Mouse (Mus musculus): ENCODE measurements at regions not wholly inside any gene's neighbourhood (a gene's known extent, or its start where the extent isn't known, plus 50 kb on each side); places are given as distances from the start of the nearest gene placed in this dataset.
"Not testable (repeated sequence)": the region's sequence is repeated elsewhere in the genome, so short reads cannot be mapped to it uniquely, and the experiment has no call there.

DNA sequence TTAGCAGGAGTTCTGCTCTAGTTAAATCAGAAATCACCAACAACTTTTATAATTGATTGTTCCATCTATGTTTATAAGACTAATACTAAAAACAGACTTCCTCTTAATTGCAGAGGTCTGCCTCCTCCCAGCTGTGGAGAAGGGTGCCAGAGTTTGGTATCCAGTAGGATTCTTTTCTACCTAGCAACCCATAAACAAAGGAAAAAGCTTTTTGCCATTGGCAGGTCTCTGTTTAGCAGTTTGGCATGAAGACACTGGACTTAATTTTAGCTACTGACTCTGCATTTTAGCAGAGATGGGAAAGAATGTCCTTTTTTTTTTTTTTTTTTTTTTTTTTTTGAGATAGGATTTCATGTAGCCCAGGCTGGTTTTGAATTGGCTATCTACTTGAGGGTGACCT, 1628.4 kb downstream of the A830018L16Rik start:
- no peak for DNase-seq (ENCODE audit: low read depth, low spot score)

DNA sequence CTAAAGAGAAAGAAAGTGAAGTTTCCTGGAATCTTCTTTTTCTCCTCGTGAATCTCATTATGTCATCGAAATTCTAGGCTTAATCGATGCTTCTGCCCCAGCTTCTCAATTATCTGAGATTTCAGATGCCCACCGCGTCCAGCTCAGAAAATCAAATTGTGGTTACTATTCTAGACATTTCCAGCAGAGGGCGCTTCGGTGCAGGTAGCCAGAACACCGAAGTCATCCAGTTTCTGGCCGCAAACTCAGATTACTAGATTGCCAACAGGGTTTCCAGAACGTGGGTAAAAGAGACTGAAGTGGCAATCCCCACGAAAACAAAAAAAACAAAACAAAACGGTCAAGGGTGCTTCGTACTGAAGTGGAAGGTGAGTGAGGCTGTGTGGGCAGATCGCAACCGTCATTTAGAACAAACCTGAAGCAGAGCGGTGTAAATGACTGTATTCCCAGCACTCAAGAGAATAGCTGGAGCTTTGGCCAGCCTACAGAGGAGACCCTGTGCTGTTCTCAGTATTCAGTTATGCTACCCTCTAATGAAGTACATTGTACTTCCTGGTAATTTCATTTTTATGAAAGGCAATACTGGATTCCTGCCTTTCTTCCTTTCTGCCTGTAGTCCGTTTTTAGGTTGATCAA, 1636.4 kb downstream of the A830018L16Rik start:
- peak; percentile 55 for DNase-seq (ENCODE audit: low read depth, low spot score)

DNA sequence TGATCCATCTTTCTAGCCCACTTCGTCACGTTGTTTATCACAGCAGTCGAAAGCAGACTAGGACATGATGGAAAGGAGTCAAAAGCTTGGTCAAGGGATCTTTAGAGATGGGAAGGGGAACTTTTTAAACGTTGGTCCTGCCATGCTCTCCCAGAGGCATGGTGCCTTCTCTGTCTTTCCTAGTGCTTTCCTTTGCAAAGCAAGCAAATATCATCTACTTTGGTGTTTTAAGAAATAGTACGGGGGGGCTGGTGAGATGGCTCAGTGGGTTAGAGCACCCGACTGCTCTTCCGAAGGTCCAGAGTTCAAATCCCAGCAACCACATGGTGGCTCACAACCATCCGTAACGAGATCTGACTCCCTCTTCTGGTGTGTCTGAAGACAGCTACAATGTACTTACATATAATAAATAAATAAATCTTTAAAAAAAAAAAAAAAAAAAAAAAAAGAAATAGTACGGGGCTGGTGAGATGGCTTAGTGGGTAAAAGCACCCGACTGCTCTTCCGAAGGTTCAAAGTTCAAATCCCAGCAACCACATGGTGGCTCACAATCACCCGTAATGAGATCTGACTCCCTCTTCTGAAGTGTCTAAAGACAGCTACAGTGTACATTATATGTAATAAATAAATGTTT, 1637.6 kb downstream of the A830018L16Rik start:
- not testable (repeated sequence) for DNase-seq (ENCODE audit: low read depth, low spot score)

DNA sequence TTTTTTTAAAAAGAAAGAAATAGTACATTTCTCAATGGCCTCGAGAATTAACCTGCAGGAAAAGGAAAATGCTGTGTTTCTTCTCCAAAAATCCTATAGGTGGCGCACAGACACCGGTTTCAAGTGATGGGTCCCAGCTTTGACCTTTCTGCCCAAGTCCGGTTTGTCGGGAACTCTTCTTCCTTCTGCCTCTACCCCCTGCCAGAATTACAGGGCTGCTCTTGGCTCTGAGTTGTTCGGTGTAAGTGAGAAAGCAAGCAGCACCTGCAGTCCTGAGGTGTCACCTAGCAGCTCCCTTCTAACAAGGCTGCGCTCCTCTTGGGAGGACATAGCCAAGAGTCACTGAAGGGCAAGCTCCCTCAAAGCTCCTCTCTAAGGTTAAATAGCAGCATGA, 1638.2 kb downstream of the A830018L16Rik start:
- peak; percentile 83 for DNase-seq (ENCODE audit: low read depth, low spot score)

DNA sequence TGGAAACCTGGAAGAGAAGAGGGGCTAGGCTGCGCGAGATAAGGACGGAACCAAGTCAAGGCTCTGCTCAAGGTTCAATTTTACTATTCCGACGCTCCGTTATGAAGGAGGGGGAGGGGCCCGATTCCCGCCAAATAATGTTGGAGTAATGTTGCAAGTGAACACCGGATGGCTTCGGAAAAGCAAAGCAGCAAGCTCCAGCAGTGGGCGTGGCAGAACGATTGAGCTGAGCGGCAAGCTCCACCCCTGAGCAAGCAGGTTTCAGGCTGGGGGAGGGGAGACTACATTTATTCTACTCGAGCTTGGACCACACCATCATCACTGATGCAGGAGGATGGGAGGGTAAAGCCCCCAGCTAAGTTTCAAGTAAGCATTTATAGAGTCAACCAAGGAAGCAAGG, 1643.8 kb downstream of the A830018L16Rik start:
- DNase-seq (ENCODE audit: low read depth, low spot score), result no peak

DNA sequence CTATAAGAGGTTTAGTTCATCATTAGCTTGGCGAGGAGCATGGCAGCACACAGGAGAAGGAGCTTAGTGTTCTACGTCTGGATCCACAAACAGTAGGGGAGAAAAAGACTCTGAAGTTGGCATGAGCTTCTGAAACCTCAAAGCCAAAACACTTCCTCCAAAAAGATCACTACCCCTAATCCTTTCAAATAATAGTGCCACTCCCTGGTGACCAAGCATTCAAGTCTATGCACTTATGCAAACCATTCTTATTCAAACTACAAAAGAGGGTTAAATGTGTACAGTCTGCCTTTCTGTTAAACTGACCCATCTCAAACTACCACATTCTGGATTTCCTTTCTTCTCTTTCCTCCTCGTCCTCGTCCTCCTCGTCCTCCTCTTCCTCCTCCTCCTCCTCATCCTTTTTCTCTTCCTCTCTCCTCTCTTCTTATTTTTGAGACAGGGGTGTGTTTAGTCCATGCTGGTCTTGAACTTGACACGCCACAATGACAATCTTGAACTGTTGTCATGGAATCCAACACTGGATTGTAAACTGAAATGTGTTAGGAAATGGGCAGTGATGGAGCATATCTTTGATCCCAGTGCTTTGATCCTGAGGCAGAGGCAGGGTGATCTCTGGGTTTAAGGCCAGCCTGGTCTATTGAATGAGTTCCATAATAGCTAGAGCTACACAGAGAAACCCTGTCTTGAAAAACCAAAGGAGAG, 1645.9 kb downstream of the A830018L16Rik start:
- DNase-seq (ENCODE audit: low read depth, low spot score), result no peak

Measured in A20 (cell line).